Mouse (Mus musculus) embryonic fibroblast, embryonic 13.5 days (primary cell): ENCODE results near the gene Flnc.

ENCODE experiments used
- CTCF ChIP-seq: IDR thresholded peaks from 2 replicates; pipeline ENCODE4 v1.5.1; 2011; ENCODE audit warnings: mild to moderate bottlenecking, control low read depth, low read length, moderate library complexity, borderline replicate concordance; ENCODE audit not compliant: insufficient read depth
- POLR2A ChIP-seq: IDR thresholded peaks from 2 replicates; pipeline ENCODE4 v1.6.1; 2011; ENCODE audit warnings: low read depth, mild to moderate bottlenecking, control low read depth, low read length, moderate library complexity

DNA sequence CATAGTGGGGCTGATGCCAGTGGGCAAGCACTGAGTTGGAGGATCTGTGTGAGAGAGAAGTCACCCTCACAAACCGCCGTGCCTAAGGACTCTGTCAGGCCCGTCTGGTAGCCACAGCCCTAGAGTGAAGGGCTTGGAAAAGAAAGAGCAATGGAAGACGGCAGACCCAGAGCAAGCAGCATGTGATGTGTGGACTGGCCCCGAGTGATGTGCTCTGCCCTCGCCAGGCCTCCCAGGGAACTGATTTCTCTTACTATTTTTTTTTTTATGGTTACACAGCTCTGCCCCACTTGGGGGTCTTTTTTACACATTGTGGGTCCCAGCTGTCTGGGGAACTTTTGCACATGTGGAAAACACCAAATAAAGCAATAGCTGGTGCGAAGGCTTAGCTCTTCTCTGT lies 28.4 kb downstream of the Flnc start:
- TF ChIP-seq CTCF (no peak), POLR2A (no peak)
